Mouse (Mus musculus): Measurements from ENCODE around the gene Olfr1338. TPM values are rescaled to one million over a fixed set of nuclear protein-coding genes. Genes with fewer than 3 reads are reported as not detected.

Olfr1338 gene
- total RNA-seq (2021) = not detected
- long read RNA-seq, experiment 1 = 0 reads
- long read RNA-seq, experiment 2 = 0 reads

GRCm38 (mm10) chr4:118758637-118759036, at the start of gene Olfr1338:
TSS of gene Olfr1338 (minus strand) at chr4:118758737.
- DNase-seq = no peak

- peak; percentile 42 to 51 for DNase-seq
Observed at GRCm38 (mm10) chr4:118792796-118793195, 34.3 kb upstream of the Olfr1338 start.

DNA sequence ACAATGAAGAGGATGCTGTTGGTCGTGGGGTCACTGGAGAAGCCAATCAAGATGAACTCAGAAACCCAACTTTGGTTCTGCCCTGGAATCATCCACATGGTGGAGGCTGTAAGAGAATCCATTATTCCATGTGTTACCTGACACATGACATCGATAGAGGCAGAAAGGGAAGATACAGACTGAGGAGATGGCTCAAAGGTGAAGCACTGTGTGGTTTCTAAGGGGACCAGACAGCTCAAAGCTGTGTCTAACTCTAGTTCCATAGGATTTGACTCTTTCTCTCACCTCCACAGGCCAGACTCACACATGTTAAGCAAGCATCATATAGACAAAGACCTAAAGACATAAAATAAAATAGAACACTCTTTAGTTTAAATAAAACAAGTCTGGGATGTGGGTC, 23.9 kb upstream of the Olfr1338 start, which contains the start of gene Olfr1337:
Gene Olfr1337 (minus strand): TSS at position 101 of the 400 bp plus-strand sequence.
- no peak for DNase-seq

DNA sequence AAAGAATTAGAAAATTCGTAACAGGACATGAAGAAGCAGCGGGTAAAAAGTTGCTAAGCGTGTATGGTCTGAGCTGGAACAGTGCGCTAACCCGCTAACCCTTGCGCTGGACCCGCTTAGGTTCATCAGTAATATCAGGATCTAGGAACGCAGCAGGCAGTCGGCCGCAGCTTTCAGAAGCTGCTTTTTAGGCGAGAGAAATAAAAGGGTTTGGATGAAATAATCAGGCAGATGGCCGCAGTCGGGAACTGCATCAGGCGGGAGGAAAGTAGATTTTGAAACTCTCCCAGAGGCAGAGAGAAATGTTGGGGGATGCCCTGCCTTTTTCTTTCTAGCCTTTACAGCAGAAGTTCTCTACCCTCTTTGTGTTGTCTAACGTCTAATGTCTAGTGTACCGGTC, 16.7 kb downstream of the Olfr1338 start:
- no peak for DNase-seq

GRCm38 (mm10) chr4:118740988-118741698, 17.4 kb downstream of the Olfr1338 start:
- DNase-seq = no peak

DNA sequence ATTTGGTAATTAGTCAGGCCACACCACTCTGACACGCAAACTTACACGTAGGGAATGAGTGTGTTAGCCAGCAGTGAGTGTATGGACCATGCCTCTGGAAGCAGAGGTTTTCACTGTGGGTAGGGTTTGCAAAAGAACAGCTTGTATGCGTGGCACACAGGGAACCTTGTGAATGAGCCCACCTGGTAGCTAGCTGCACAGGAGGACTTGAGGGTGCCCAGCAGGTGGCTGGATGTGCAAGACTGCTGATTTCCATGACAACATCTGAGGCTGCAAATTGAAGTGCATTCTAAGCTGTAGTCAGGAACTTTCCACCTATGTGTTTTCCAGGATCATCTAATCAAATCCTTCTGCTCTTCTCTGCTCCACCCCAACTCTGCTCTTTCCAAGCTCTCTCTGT, 19.0 kb downstream of the Olfr1338 start:
- DNase-seq = no peak

DNA sequence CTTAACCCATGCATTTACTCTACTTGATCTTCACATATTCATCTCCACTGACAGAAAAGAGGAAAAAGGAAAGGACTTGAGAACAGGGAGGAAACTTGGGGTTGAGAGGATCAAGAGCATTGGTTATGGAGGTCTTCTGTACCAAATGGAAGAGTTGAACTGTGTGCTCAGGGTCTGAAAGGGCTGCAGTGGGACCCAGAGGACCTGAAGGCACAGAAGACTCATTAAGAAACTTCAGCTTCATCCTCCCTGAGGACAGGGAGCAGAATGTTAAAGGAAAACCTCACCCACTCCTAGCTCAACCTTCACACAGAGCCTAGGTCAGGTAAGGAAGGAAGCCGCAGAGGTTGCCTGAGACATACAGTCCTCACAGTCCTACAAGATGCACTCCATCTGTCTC, 26.7 kb downstream of the Olfr1338 start, which contains the start of gene Olfr1339:
Gene Olfr1339 (plus strand): TSS at position 301 of the 400 bp plus-strand sequence.
- DNase-seq = no peak

GRCm38 (mm10) chr4:118721742-118722483, 36.6 kb downstream of the Olfr1338 start:
- DNase-seq = peak in 1 of 2 experiments; percentile 15

- no peak for DNase-seq
Observed at GRCm38 (mm10) chr4:118719838-118720237, 38.7 kb downstream of the Olfr1338 start, which contains the start of gene Olfr1340. TSS of gene Olfr1340 (plus strand) at chr4:118720138.

DNA sequence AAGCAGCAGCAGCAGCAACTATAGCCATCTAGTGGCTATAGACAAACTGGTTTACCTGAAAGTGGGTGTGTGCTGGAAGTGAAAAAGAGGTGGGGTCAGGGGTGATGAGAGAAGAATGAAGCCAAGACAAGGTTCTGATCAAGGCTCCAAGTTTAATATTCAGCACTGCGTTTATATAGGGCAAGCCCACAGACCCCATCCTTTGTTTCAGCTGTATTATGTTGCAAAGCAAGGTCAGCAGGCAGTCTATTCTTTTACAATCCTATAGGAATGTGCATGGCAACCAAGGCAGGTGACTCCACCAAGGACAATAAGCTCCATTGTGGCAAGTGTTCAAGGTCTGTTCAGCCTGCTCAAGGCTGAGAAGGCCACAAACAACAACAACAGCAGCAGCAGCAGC, 46.9 kb downstream of the Olfr1338 start:
- DNase-seq = no peak

GRCm38 (mm10) chr4:118708086-118708485, 50.5 kb downstream of the Olfr1338 start:
- DNase-seq = no peak

DNA sequence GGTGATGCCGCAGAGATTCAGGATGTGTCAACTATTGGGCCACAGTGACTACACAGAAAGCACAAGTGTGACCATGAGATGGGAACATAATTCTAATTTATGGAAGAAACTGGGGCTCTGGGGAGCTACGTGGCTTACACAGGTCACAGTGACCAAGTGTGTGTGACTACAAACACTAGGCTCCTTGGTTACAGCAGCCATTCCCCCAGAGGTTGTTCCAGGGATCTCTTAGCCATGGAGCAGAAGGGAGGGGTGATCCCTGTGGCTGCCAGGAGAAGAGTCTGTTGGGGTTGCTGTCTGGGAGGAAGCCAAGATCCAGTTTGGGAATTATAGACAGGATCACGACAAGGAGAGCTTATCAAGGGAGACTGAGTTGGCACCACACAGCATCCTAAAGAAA, 55.3 kb downstream of the Olfr1338 start, which contains the start of gene Olfr1341:
Gene Olfr1341 (plus strand): TSS at position 301 of the 400 bp plus-strand sequence.
- no peak for DNase-seq

Other genes starting within 250 kb of the Olfr1338 start
- not detected for gene 2610528J11Rik, start 231.7 kb downstream of the Olfr1338 start, total RNA-seq (2021)
- not detected for gene Tmem125, start 214.7 kb downstream of the Olfr1338 start, total RNA-seq (2021)
- under 1 TPM in 1 of 2 experiments, not detected in 1; 0.15 TPM for gene Cfap57, start 138.0 kb downstream of the Olfr1338 start, total RNA-seq (2021)
- 10 to 100 TPM; 37.0 to 39.2 TPM for gene Ebna1bp2, start 137.9 kb downstream of the Olfr1338 start, total RNA-seq (2021)
- not detected for gene Olfr62, start 99.8 kb downstream of the Olfr1338 start, total RNA-seq (2021)
- gene Olfr1342, start 66.0 kb downstream of the Olfr1338 start, total RNA-seq (2021) = not detected
- gene Olfr1341, start 55.2 kb downstream of the Olfr1338 start, total RNA-seq (2021) = not detected
- gene Olfr1340, start 38.6 kb downstream of the Olfr1338 start, total RNA-seq (2021) = not detected
- not detected for gene Olfr1339, start 26.6 kb downstream of the Olfr1338 start, total RNA-seq (2021)
- not detected for gene Olfr1337, start 23.8 kb upstream of the Olfr1338 start, total RNA-seq (2021)
- not detected for gene Olfr1335, start 51.2 kb upstream of the Olfr1338 start, total RNA-seq (2021)
- not detected for gene Olfr1333, start 77.5 kb upstream of the Olfr1338 start, total RNA-seq (2021)
- not detected for gene Olfr1331, start 105.9 kb upstream of the Olfr1338 start, total RNA-seq (2021)
- not detected for gene Olfr1330, start 129.9 kb upstream of the Olfr1338 start, total RNA-seq (2021)
- not detected for gene Olfr1329, start 158.7 kb upstream of the Olfr1338 start, total RNA-seq (2021)
- gene Olfr1328, start 179.9 kb upstream of the Olfr1338 start, total RNA-seq (2021) = not detected
- under 1 TPM; 0.10 to 0.62 TPM for gene Lao1, start 202.8 kb upstream of the Olfr1338 start, total RNA-seq (2021)